Mouse (Mus musculus) liver, postnatal 0 days (tissue): ENCODE data around the gene Tspo. TPM values are rescaled to one million over a fixed set of nuclear protein-coding genes. Genes with fewer than 3 reads are reported as not detected.

Experiments used
- ATAC-seq: fragments of 200-750 bp; cut with Nextera tagmentation; 2 replicates; pipeline ENCODE4 v1.8.0; 2017; ENCODE audit warnings: mild to moderate bottlenecking, moderate library complexity
- DNase-seq: peaks from one replicate; pipeline ENCODE4 v3.0.0-alpha.2; 2016
- H3K27ac ChIP-seq: fragments of 300-500 bp; sonication (generic); 2 replicates; pipeline ENCODE4 v1.5.1; 2014; ENCODE audit warnings: antibody characterized with exemption, moderate library complexity, mild to moderate bottlenecking, low read depth
- H3K27me3 ChIP-seq: fragments of 300-500 bp; sonication (generic); 2 replicates; pipeline ENCODE4 v1.6.1; 2014; ENCODE audit warnings: low read length, control low read depth, mixed read lengths; ENCODE audit not compliant: insufficient read depth
- H3K36me3 ChIP-seq: fragments of 300-500 bp; sonication (generic); replicated peaks from 2 replicates; pipeline ENCODE4 v1.6.1; 2014; ENCODE audit warnings: mild to moderate bottlenecking, control low read depth, low read length, moderate library complexity, mixed read lengths; ENCODE audit not compliant: insufficient read depth
- H3K4me1 ChIP-seq: fragments of 300-500 bp; sonication (generic); 2 replicates; pipeline ENCODE4 v1.6.1; 2014; ENCODE audit warnings: antibody characterized with exemption, mild to moderate bottlenecking, control low read depth; ENCODE audit not compliant: insufficient read depth
- H3K4me2 ChIP-seq: fragments of 300-500 bp; sonication (generic); 2 replicates; pipeline ENCODE4 v1.6.1; 2014; ENCODE audit warnings: low read depth, mild to moderate bottlenecking, low read length, moderate library complexity, mixed read lengths
- H3K4me3 ChIP-seq: fragments of 300-500 bp; sonication (generic); 2 replicates; pipeline ENCODE4 v1.5.1; 2014; ENCODE audit warnings: low read depth, low read length
- H3K9ac ChIP-seq: fragments of 300-500 bp; sonication (generic); replicated peaks from 2 replicates; pipeline ENCODE4 v1.6.1; 2014; ENCODE audit warnings: mild to moderate bottlenecking, moderate library complexity
- H3K9me3 ChIP-seq: fragments of 300-500 bp; sonication (generic); 2 replicates; pipeline ENCODE4 v1.6.1; 2016; ENCODE audit warnings: mild to moderate bottlenecking, control low read depth, low read length, mixed read lengths
- CTCF ChIP-seq: sonication (generic); IDR thresholded peaks from 2 replicates; pipeline ENCODE4 v1.5.1; 2016; ENCODE audit warnings: antibody characterized with exemption, low read depth
- EP300 ChIP-seq: IDR thresholded peaks from 2 replicates; pipeline ENCODE4 v1.6.1; 2016; ENCODE audit warnings: antibody characterized with exemption, low read depth, mild to moderate bottlenecking
- WGBS: fragments of 180-500 bp; shearing (Covaris S2); extraction: QIAGEN DNeasy Blood & Tissue Kit; methylation state at CpG from one replicate; pipeline ENCODE4 v1.1.7; 2014; ENCODE audit not compliant: insufficient replicate concordance; 5-methylcytosine and 5-hydroxymethylcytosine counted together
- polyA plus RNA-seq: library from polyadenylated mRNA; unstranded; fragments of >200 nt; fragmentation: Nextera tagmentation; extraction: Ambion mirVana; gene quantifications from 2 replicates; pipeline ENCODE4 v1.2.1, GENCODE M21; 2015

The Tspo gene
- polyA plus RNA-seq, 1 experiment from 2014 or later, result 183 TPM

DNA sequence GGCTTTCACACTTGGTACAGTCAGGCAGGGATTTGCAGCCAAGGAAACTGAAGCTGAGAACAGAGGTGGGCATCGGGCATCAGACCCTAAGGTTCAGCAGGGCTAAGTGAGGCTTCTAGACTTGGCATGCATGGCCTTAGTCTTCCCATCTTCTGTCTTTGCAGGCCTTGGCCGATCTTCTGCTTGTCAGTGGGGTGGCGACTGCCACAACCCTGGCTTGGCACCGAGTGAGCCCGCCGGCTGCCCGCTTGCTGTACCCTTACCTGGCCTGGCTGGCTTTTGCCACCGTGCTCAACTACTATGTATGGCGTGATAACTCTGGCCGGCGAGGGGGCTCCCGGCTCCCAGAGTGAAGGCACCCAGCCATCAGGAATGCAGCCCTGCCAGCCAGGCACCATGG is 10.2 kb downstream of the Tspo start:
- Histone ChIP-seq H3K9ac (no peak overlapping the region), H3K4me3 (no peak overlapping the region), H3K4me2 (no peak overlapping the region), H3K27me3 (no peaks in the 10 kb centered on the region), H3K9me3 (no peaks in the 10 kb centered on the region), H3K27ac (no peak overlapping the region), H3K4me1 (peaks cover 9% of the 10 kb centered on the region), H3K36me3 (peaks cover 63% of the 10 kb centered on the region)
- TF ChIP-seq CTCF (no peak), EP300 (no peak)
- DNase-seq (no peak), ATAC-seq (no peak)
- 90% methylated on average over 12 of the region's 12 CpGs for WGBS

- TF ChIP-seq EP300 (no peak), CTCF (no peak)
- Histone ChIP-seq H3K9me3 (no peaks in the 10 kb centered on the region), H3K4me2 (no peak overlapping the region), H3K36me3 (peaks cover 72% of the 10 kb centered on the region), H3K27ac (no peak overlapping the region), H3K4me3 (no peak overlapping the region), H3K4me1 (peaks cover 9% of the 10 kb centered on the region), H3K9ac (no peak overlapping the region), H3K27me3 (no peaks in the 10 kb centered on the region)
- 78% methylated on average over 6 of the region's 6 CpGs for WGBS
- no peak for ATAC-seq
- DNase-seq, result no peak
Observed at GRCm38 (mm10) chr15:83574731-83575351, 11.4 kb downstream of the Tspo start.

GRCm38 (mm10) chr15:83575543-83575942 is 12.2 kb downstream of the Tspo start:
- Histone ChIP-seq H3K9me3 (no peaks in the 10 kb centered on the region), H3K4me1 (peaks cover 9% of the 10 kb centered on the region), H3K27ac (no peak overlapping the region), H3K27me3 (no peaks in the 10 kb centered on the region), H3K36me3 (peaks cover 79% of the 10 kb centered on the region), H3K4me3 (no peak overlapping the region), H3K9ac (no peak overlapping the region), H3K4me2 (no peak overlapping the region)
- WGBS, result 88% methylated on average over 8 of the region's 8 CpGs
- DNase-seq (no peak), ATAC-seq (no peak)
- no peak for TF ChIP-seq CTCF
- TF ChIP-seq EP300, result no peak

DNA sequence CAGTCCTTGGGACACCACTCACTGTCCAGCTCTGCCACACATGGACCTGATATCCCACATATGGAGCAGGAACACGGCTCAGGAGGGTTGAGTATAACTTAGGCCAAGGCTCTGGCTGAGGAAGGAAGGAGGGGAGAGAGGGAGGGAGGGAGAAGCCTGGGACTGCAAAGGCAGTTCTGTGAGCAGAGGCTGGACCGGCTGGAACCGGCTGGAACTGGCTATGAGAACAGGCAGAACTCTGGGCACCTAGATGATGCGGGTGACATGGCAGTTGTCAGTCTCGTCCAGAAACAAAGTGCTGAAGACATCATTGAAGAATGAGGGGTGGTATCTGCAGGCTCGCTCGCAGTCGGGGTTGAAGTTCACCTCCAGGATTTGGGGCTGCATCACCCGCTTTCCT is 13.3 kb downstream of the Tspo start:
- no peak for TF ChIP-seq CTCF
- no peak for TF ChIP-seq EP300
- 88% methylated on average over 9 of the region's 9 CpGs for WGBS
- no peak for DNase-seq
- H3K36me3 ChIP-seq, result peaks cover 85% of the 10 kb centered on the region
- ATAC-seq, result no peak
- no peaks in the 10 kb centered on the region for H3K9me3 ChIP-seq
- H3K27ac ChIP-seq, result no peak overlapping the region
- H3K4me2 ChIP-seq, result no peak overlapping the region
- H3K9ac ChIP-seq, result no peak overlapping the region
- H3K4me3 ChIP-seq, result no peak overlapping the region
- 0 out of 2 replicates have a peak, but pooled peaks cover 4% of the 10 kb centered on the region for H3K4me1 ChIP-seq
- no peaks in the 10 kb centered on the region for H3K27me3 ChIP-seq

GRCm38 (mm10) chr15:83582931-83583330 is 19.5 kb downstream of the Tspo start:
- Histone ChIP-seq H3K4me3 (no peak overlapping the region), H3K27me3 (no peaks in the 10 kb centered on the region), H3K36me3 (peaks cover 73% of the 10 kb centered on the region), H3K9me3 (peaks cover 6% of the 10 kb centered on the region; the same call in 1 of the 2 replicates), H3K4me2 (no peak overlapping the region), H3K9ac (no peak overlapping the region), H3K4me1 (0 out of 2 replicates have a peak, but pooled peaks cover 2% of the 10 kb centered on the region), H3K27ac (no peak overlapping the region)
- 89% methylated on average over 4 of the region's 4 CpGs for WGBS
- no peak for TF ChIP-seq EP300
- TF ChIP-seq CTCF, result no peak
- no peak for ATAC-seq
- DNase-seq, result no peak

GRCm38 (mm10) chr15:83583419-83584156 is 20.2 kb downstream of the Tspo start:
- TF ChIP-seq EP300 (no peak), CTCF (peak; percentile 83)
- ATAC-seq, result peak; percentile 79
- peaks cover 75% of the 10 kb centered on the region for H3K36me3 ChIP-seq
- H3K9ac ChIP-seq, result no peak overlapping the region
- peak overlapping the region; percentile 24 for H3K4me2 ChIP-seq
- peak; percentile 73 for DNase-seq
- 0 out of 2 replicates have a peak, but pooled peaks cover 2% of the 10 kb centered on the region for H3K4me1 ChIP-seq
- no peaks in the 10 kb centered on the region for H3K27me3 ChIP-seq
- WGBS, result 63% methylated on average over 8 of the region's 8 CpGs
- H3K9me3 ChIP-seq, result peaks cover 6% of the 10 kb centered on the region; the same call in 1 of the 2 replicates
- no peak overlapping the region for H3K4me3 ChIP-seq
- no peak overlapping the region for H3K27ac ChIP-seq
